Mouse (Mus musculus) kidney, postnatal 14 days (tissue): ENCODE measurements at regions not wholly inside any gene's neighbourhood (a gene's known extent, or its start where the extent isn't known, plus 50 kb on each side); places are given as distances from the start of the nearest gene placed in this dataset.

ENCODE experiments used
- DNase-seq: peaks from one replicate; pipeline ENCODE4 v3.0.0; 2022; ENCODE audit warnings: mixed read lengths

DNA sequence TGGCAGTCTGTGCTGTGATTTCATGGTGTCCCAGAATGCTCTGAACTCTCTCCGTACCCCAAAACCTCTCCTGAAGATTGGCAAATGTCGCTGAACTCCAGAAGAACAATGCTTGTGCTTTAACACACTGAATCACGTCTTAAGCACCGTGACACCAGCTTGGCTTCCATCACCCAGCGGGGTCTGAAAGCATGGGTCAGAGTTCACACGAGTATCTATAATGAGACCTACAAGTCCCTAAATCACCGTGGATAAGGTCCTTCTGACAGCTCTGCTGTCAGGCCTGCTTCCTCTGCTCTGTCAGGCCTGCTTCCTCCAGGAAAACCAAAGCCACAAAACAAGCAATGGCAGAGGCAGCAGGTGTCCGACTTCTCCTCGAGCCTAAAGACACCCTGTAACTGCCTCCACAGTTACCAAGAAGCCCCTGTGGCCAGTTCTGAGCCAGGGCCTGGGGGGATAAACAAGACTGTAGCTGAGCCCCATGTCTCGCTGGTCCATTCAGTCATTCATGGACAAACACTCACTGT is 229.1 kb upstream of the A430005L14Rik start:
- DNase-seq, result no peak

DNA sequence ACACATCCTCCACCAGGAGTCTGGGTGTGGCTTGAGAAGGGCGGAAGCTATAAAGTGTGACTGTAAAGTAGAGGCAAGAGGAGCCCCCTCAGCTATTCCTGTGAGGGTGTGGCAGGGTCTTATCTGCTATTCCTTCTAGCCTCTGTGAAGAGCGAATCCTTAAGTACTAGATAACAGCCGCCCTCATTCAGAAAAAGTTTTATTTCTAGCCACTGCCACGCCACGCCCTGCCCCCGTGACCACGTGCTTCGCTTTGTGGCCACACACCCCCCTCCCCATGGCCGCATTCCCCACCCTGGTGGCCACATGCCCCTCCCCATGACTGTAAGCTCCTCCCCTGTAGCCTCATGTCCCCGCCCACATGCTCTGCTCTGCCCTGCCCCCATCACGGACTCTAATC is 218.9 kb upstream of the A430005L14Rik start:
- no peak for DNase-seq

DNA sequence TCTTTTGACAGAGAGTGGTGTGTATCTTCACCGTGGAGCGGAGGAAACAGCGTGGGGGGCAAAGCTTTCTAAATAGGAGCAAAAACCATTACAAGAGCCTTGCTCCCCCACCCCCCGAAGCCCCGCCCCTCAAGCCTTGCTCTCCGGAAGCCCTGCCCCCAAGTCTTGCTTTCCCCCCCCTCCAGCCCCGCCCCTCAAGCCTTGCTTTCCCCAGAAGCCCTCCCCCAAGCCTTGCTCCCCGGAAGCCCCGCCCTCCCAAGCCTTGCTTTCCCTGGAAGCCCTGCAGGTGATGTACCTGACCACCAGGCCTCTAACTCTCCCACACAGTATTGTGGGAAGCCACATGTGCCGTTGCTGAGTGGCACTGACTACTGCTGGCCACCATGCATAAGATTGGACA is 214.8 kb upstream of the A430005L14Rik start:
- DNase-seq, result no peak

DNA sequence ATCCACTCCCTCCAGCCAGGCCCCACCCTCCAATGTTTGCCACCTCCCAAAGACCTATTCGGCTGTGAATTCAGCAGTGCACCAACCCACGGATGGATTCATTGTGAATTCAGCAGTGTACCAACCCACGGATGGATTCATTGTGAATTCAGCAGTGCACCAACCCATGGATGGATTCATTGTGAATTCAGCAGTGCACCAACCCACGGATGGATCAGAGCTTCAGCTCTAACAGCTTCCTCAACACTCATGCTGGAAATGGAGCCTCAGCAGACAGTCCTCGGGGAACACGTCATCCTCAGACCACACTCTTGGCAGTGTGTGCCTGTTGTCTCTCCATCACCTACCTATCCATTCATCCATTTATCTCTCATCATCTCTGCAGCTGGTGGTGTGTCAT is 204.2 kb upstream of the A430005L14Rik start:
- DNase-seq, result no peak

DNA sequence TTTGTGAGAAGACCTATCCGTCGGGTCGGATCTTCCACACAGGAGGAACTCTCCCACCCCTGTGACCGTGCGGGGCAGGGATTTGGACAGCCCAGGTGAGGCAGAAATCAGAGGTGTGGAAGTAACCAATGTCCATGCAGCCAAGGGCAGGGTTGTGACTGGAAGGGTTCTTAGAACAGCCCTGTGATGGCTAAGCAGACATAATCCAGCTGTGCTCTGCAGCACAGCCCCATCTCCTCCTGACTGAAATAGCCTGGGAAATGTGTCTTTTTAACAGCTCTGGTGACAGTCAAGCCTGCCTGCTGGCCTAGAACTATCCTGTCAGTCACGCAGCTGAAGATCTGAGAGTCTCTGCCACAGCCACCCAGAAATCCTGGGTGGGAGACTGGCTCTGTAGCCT is 198.7 kb upstream of the A430005L14Rik start:
- DNase-seq, result no peak

DNA sequence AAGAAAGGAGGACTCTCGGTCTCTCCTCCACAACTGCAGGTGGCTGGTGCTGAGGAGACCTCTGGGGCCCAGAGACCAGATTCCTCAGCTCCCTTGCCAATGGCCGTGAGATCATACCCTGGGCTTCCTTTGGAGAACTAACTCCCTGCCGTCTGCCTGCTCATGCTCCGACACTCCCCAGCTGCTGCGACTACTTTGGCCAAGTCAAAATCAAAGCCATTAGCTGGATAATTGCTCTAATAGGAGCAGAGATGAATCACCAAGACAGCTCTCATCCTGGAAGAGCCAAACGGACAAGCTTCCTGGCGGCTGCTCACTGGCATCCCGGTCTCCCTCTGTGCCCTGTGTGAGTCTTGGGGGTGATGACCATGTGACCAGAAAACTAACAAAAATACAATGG is 198.3 kb upstream of the A430005L14Rik start:
- peak; percentile 22 for DNase-seq

DNA sequence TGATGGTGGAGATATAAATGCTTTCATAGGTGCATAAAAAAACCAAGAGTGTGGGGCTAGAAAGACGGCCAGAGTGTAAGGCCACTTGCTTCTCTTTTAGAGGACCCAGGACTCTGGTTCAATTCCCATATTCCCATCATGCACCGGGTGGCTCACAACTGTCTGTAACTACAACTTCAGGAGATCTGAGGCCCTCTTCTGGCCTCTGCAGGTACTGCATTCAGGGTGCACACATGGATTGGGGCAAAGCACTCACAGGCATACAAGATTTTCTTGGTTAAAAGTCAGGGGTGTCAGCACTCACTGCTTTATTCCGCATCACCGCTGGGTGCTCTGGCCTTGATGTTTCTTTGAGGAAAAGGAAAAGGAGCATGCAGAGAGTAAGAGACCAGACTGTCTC is 196.1 kb upstream of the A430005L14Rik start:
- DNase-seq, result no peak

DNA sequence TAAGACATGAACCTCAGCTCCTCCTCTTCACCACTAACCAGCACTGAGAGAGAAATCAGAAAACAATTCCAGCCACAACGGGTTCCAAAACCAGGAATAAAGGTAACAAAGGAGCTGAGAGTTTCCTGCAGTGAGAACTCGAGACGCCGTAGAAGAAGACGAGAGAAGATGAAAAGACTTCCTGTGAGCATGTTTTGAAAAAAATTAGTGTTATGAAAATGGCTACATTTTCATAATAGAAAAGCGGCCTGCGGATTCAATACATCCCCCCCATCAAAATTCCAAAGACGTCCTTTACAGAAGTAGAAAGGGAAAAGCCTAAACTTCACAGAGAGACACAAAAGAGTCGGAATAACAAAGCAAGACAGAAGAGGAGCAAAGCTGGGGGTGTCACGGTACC is 193.6 kb upstream of the A430005L14Rik start:
- DNase-seq, result no peak

DNA sequence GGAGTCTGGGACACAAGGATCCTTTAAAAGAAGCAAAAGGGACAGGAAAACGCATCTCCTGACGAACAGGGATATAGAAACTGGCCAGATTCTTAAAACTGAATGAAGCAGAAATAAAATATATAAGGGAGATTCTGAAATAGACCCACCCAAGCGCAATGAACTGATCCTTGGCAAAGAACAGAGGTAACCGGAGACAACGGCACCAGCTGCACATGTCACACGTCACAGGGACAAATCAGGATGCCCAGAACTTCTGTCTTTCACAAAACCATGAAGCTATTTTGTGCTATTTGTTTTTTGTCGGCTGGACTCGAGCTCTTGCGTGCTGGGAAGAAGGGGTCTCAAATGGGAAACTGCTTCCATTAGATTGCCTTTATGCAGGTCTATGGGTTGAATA is 189.3 kb upstream of the A430005L14Rik start:
- no peak for DNase-seq

DNA sequence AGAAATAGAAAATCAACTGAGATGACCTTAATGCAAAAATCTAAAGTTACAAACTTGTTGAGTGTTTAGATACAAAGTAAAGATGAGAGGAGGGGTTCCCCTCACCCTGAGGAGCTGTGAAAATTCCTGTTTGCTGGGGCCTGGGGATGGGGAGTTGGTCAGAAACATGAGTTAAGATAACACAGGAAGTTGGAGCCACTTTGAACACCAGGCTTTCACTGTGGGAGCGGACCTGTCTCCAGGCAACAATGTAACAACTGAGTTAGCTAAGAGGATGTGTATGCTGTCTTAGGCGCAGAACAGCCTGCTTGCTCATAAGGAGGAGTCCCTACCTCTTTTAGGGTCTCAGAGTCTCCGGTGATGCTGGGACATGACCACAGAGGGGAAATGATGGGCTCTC is 188.7 kb upstream of the A430005L14Rik start:
- no peak for DNase-seq

DNA sequence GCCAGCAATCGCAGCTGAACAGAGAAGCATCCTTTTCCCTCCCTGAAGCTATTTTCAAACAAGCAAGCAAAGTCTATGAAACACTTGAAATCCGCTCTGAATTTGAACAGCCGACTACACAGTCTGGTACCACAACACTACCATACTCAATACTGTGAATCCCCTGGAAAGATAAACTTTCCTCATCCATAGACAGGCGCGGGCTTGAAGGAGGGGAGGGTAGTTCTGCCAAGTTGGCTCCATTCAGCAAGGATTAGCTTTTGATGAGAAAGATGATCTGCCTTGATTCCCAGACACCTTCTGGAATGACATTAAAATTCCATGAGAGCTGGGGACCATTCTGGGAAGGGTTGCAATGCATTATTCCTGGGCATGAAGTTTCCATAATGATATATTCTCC is 186.4 kb upstream of the A430005L14Rik start:
- no peak for DNase-seq

DNA sequence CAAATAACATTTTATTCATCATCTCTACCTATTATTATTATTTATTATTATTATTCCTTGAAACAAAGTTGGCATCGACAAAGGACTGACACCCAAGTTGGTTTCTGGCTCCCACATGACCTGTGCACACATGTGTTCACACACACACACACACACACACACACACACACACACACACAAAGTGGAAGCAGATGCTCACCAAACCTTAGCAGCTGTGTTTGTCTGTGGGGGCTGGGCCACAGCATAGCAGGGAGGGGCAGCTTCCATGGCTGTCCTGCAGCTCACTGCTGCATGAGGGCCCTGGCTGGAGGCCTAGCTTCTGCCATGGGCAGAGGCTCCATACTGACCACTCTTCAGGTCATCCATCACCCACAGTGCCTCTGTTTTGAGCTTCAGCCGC is 176.5 kb upstream of the A430005L14Rik start:
- no peak for DNase-seq

DNA sequence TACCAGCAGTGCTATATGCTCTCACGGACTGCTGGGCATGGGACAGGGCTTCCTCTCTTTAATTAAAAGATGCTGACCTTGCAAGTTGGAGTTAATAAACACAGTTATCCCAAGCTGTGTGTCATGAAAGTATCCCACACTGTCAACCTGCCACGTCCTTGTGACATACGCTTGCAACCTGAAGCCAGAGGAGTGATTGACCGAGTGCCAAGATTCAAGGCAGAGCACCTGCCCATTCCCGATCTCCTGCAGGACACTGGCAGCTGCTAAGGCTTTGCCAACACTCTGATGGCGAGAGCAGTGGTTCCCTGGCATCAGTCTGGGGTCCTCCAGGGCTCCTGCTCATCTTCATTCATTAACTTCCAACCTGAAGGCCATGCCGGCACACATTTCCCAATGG is 175.8 kb upstream of the A430005L14Rik start:
- no peak for DNase-seq

DNA sequence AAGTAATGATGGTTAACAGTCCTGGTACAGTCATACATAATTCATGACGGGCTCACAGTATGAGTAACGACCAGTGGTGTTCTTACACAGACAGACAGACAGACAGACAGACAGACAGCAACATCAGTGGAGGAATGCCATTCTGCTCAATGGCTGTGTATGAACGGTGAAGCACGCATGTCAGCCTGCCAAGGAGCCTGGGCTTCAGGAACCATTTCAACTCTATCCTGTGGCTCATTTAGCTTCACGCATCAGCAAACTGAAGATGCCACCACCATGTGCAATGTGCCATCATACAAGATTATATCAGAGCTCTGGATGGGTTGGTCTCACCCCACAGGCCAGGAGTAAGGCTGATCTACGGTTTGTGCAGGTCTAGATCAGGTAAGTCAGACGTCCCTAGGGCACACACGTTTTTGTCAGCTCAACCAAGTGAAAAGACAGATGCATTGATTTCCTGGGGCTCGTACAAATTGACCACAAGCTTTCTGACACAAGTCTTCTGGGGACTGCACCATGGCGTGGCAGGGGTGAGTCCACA is 175.0 kb upstream of the A430005L14Rik start:
- DNase-seq, result no peak

DNA sequence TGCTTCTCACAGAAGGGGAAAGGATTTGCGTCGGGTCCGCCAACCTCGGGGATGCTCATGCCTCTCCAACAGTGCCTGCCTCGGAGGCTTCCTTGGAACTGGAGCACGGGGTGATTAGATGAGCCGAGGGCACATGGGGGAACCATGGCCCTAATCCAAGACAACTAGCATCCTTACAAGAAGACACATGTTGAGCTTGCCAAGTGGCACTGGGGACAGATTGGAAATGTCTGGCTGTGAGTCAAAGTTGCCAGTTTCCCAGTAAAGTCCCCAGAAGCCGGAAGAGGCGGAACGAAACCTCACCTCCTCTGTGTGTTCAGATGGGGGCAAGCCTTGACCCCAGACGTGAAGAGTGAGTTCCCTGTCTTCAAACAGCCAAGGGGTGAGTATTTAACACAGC is 172.6 kb upstream of the A430005L14Rik start:
- DNase-seq, result no peak

DNA sequence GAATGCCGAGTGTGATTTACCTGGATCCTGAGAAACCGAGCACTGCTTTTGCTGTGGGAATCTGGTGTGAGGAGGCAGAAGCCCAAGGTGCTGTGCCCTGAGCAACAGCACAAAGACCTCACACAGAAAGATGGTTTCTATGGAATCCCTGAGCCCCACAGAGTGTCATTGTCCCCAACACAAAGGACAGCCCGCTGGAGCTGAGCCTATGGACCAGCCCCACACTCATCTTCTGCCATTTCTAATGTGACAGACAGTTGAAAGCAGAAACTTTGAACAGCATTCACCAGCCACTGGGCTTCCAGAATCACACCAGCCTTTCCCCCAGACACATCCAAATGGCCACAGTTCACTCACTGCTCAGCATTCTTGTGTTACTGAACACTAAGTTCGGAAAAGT is 171.5 kb upstream of the A430005L14Rik start:
- no peak for DNase-seq

DNA sequence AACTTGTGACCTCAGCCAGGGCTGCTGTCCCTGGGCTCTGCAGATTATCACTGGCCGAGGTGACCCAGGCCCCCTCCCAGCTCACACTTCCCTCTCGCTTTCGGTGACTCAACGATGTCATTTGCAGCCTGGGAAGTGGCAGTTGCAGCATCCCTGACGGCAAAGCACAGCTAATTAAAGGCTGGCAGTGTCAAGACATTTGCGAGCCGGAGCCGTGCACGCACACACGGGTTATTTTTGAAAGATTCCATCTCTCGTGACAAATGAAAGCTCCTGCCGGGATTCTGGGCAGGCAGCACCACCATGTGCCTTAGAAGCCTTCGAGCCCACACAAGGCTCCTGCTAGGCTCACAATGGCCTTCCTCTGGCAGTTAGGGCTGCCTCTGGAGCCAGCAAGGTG is 164.7 kb upstream of the A430005L14Rik start:
- no peak for DNase-seq

DNA sequence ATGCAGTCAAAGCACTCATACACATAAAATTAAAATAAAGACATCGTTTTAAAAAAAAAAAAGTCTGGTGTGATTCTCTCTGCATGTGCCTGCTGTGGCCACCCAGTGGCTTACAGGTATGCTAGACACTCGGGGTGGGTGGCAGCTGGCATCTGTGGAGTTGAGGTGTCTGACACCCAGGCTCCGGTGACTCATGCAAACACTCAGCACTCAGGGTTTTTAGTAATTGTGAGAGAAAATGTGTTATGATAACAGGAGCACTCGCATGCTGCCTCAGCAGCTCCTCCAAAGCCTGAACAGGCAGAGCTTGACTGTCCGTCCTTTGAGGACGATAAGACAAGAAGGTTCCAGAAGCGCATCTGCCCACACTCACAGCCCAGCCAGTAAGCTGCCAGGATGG is 159.0 kb upstream of the A430005L14Rik start:
- no peak for DNase-seq

DNA sequence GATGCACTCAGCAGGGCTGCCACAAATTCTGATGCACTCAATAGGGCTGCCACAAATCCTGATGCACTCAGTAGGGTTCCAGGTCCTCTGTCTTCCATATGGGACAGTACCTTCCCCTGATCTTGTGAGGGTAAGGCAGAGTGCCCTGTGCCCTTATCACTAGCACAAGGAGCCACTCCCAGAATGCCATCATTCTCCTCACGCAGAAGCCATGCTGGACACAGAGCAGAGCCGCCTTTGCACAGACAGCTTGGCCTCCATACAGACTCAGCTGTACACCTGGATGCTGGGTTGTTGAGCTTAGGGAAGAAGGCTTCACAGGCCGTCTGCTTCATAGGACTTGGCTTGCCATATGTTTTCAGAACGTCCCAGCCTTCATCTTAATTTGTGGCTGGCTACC is 151.3 kb upstream of the A430005L14Rik start:
- DNase-seq, result no peak

DNA sequence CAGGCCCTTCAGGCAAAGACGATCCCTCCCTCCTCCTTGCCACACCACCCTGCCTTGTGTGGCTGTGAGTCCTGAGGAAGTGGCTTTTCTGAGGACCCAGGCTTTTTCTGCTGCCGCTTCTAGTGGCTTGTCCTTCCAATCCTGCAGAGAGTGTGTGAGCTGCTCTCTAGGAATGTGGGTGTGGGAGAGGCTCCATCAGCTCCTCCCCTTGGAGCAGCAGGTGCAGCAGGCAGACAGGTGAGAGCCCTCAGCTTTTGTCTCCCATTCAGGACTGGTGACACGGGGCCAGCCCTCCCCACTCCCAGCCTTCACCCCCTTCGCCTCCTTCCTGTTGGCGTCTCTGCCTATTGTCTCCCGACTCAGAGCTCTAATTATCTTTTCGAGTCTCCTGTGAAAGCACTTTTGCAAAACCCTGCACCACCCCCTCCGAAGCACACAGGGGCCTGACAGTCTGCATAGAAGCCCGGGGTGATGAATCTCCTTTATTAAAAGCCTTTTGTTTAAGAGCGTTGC is 150.8 kb upstream of the A430005L14Rik start:
- DNase-seq, result no peak

DNA sequence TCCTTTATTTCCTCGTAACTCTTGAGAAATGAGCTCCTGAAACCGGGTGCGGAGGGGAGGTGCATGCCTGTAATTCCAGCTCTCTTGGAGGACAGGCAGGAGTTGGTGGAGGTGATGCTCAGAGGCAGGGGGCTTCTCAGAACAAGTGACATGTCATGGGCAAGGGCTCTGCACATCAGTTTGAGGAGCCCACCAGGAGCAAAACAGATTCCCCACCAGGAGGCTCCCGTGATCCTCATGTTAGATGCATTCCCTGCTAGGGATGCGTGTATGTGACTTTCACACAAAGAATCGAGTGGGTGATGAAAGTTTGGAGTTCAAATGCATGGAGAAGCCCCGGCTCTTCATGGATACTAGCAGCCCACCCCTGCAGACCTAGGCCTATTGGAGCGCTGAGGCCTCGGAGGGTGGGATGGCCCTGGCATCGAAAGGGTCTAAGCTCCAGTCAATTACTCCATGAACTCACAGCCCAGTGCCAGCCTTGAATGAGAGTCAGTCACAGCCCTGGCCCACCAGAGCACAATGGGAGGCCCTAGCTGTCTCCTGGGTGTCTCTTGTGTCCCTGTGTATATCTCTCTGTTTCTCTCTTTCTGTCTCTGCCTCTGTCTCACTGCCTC is 150.1 kb upstream of the A430005L14Rik start:
- no peak for DNase-seq

DNA sequence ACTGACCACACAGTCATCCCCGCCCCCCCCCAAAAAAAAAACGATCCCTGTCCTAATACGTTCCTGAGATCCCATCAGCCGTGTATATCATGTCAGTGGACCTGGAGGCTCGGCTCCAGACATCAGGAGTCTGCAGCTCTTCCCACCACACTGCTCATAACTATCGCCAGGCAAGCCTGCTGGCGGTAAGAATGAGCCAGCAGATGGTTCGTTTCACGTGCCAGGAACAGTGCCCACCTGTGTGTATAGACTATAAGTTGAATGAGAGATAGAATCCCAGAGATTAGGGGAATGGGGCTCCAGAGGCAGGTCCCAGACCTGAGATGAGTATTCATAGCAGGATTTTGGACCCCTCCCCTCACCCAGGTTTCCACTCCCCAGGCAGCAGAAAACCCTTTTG is 144.2 kb upstream of the A430005L14Rik start:
- no peak for DNase-seq

DNA sequence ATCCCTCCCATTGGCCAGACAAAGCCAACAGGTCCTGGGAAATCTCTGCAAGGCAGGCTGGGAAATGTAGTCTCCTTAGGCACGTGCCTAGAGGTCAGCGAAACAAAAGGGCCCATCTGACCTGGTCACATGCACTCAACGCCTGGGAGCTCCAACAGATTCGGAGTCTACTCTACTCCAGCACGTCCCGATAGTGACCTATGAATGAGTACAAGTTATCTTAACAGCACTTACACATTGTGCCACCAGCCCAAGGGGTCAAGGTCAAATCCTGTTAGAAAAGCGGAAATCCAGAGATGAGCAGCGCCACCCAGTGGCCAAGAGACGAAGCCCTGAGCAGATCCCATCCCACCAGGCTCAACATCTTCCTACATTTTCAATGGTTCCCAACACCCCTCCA is 129.1 kb upstream of the A430005L14Rik start:
- no peak for DNase-seq

DNA sequence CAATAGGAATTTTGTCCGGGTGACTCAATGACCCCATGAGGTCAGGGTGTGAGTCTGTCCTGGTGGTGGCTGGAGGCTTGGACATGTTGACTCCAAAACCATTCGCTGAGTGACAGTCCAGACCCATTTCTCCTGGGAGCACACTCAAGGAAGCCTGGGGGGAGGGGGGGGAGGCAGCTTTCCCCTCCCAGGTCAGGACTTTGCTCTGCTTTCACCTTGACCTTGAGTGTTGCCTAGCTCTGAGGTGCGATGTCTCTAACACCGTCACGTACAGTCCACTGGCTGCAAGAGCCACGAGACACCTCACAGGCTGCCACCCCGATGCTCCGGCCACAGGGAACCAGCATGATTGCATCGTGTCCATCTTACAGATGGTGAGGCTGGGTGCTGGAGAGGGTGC is 127.3 kb upstream of the A430005L14Rik start:
- no peak for DNase-seq

DNA sequence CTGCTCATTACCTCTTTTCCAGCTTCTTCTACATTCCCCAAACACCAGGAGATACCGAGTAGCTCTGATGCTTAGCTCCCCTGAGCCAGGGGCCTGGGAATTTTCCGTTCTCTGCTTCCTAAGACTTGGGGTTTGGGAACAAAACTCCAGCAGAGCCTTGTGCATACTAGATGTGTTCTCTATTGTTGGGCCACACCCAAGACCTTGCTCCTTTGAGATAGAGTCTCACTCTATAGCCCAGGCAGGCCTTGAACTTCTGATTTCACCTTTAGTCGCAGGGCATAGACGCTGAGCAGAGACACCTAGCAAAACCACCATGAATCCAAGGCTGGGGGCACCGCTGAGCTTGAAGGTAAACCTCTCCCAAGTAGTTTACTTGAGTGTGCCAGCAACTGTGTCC is 126.5 kb upstream of the A430005L14Rik start:
- no peak for DNase-seq
